In the genomic region with DNA sequence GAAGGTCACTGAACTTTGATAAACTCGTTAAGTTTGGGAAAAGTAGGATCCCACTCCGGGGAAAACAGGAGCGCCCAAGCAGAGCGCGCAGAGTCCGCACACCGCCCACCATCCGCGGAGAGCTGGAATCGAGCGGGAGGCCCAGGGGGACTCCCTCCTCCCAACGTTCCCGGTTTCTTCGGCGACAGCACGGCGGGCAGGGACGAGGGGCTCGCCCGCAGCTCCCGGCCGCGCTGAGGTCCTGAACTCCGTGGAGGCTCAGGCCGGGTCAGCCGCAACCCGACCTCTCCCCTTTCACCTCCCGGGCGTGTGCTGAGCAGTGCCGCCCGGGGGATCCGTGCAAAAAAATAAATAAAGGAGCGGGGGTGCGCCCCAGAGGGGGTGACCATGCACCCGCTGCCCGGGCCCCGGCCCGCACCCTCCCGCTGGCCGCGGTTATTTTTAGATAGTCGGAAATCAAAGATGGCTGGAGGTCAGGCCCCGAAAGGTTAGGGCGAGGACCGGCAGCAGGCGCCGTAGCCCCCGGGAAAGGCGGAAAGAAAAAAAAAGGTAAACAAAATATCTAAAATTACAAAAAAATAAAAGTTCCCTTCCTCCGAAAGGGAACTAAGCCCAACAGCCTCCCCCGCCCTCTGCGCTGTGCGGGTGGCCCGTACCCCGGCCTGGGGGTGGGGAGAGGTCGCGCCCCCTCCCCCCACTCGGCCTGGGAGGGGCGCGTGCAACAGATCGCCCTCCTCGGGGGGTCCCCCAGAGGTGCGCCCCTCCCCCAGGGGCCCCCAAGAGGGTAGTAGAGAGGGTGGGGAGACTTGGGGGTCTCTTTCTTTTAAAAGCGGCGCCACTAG, we compare ENCODE assay signal across 8 mouse cellular contexts. TPM values are rescaled to one million over a fixed set of nuclear protein-coding genes. Genes with fewer than 3 reads are reported as not detected.
DNase-seq lines count a peak whose midpoint lies in the region; ATAC-seq and TF ChIP-seq lines count a peak whose summit lies in the region.

No protein-coding gene starts in this region.

- peak; percentile 63 for DNase-seq in embryo, embryonic 10.5 days (ENCODE audit: low spot score)
- no peak for DNase-seq in liver, embryonic 14.5 days (ENCODE audit: low read depth in 3 of 3, low spot score in 3 of 3)
- DNase-seq in cerebellum, postnatal 4 days (ENCODE audit: low spot score in 2 of 2): no peak
- DNase-seq in right cerebral cortex, adult 2 months (ENCODE audit: low spot score in 2 of 2): no peak
- DNase-seq in kidney, postnatal 36 days: no peak
- DNase-seq in adipocyte (ENCODE audit: low spot score): no peak

- peak overlapping the region; percentile 95 for H3K27ac ChIP-seq in ES-Bruce4 (ENCODE audit: insufficient read depth, low read length)
- H3K27ac ChIP-seq in heart, embryonic 16.5 days (ENCODE audit: low read length): peak overlapping the region; percentile 77
- H3K27ac ChIP-seq in liver, embryonic 14.5 days: no peak overlapping the region; the same call in 1 of the 2 replicates

- no peaks in the 10 kb centered on the region for H3K9me3 ChIP-seq in ES-Bruce4 (replicated peaks; ENCODE audit: control insufficient read depth, insufficient read depth, low read length, poor library complexity, severe bottlenecking)
- H3K9me3 ChIP-seq in heart, embryonic 16.5 days (replicated peaks; ENCODE audit: control insufficient read depth, low read length): no peaks in the 10 kb centered on the region
- no peaks in the 10 kb centered on the region for H3K9me3 ChIP-seq in liver, embryonic 14.5 days (ENCODE audit: control insufficient read depth, low read length)

- TF ChIP-seq POLR2A in ES-Bruce4 (IDR thresholded peaks at IDR 0.05; ENCODE audit: insufficient read depth, low read length): no peak

- TF ChIP-seq CTCF in ES-Bruce4 (IDR thresholded peaks at IDR 0.05; ENCODE audit: low read depth, low read length): no peak
- TF ChIP-seq CTCF in liver, embryonic 14.5 days (IDR thresholded peaks at IDR 0.05; ENCODE audit: low read depth): no peak

- peaks cover 6% of the 10 kb centered on the region for H3K4me1 ChIP-seq in ES-Bruce4 (ENCODE audit: control insufficient read depth, insufficient read depth, low read length)
- H3K4me1 ChIP-seq in heart, embryonic 16.5 days (ENCODE audit: control insufficient read depth, insufficient read depth, low read length): peaks cover 8% of the 10 kb centered on the region; the same call in 1 of the 2 replicates
- H3K4me1 ChIP-seq in liver, embryonic 14.5 days (replicated peaks; ENCODE audit: control insufficient read depth in 2 of 2, insufficient read depth in 2 of 2, low read length in 1 of 2): no peaks in the 10 kb centered on the region

- H3K4me3 ChIP-seq in ES-Bruce4 (ENCODE audit: low read depth, low read length): peak overlapping the region; percentile 90
- H3K4me3 ChIP-seq in heart, embryonic 16.5 days (ENCODE audit: low read length): peak overlapping the region; percentile 64
- peak overlapping the region; percentile 50 to 53 for H3K4me3 ChIP-seq in liver, embryonic 14.5 days (ENCODE audit: insufficient read depth in 1 of 2, low read depth in 2 of 2, low read length in 2 of 2)

- H3K36me3 ChIP-seq in ES-Bruce4 (ENCODE audit: control insufficient read depth, insufficient read depth, low read length, poor library complexity, severe bottlenecking): 0 out of 2 replicates have a peak, but pooled peaks cover 2% of the 10 kb centered on the region
- no peaks in the 10 kb centered on the region for H3K36me3 ChIP-seq in heart, embryonic 16.5 days (ENCODE audit: control insufficient read depth, insufficient read depth)
- H3K36me3 ChIP-seq in liver, embryonic 14.5 days (replicated peaks; ENCODE audit: control insufficient read depth, insufficient read depth, low read depth): no peaks in the 10 kb centered on the region

- no peaks in the 10 kb centered on the region for H3K27me3 ChIP-seq in ES-Bruce4 (ENCODE audit: control insufficient read depth, insufficient read depth, low read length, poor library complexity, severe bottlenecking)
- H3K27me3 ChIP-seq in heart, embryonic 16.5 days (ENCODE audit: control insufficient read depth, insufficient read depth, low read length): peaks cover 67% of the 10 kb centered on the region
- peaks cover 63% of the 10 kb centered on the region for H3K27me3 ChIP-seq in liver, embryonic 14.5 days (ENCODE audit: control insufficient read depth, insufficient read depth, low read length)

- H3K9ac ChIP-seq in ES-Bruce4 (ENCODE audit: low read depth, poor library complexity, severe bottlenecking): peak overlapping the region; percentile 99
- peak overlapping the region; percentile 76 for H3K9ac ChIP-seq in heart, embryonic 16.5 days (ENCODE audit: low read length)
- no peak overlapping the region for H3K9ac ChIP-seq in liver, embryonic 14.5 days (replicated peaks)

- peak; percentile 45 for ATAC-seq in heart, embryonic 16.5 days (replicated peaks; ENCODE audit: extremely low read depth, insufficient read depth, low FRiP score)
- no peak for ATAC-seq in liver, embryonic 14.5 days (ENCODE audit: insufficient read depth)

- WGBS in heart, embryonic 16.5 days: under 1% methylated on average over 65 of the region's 65 CpGs
- WGBS in liver, embryonic 14.5 days (ENCODE audit: insufficient replicate concordance): 1% methylated on average over 65 of the region's 65 CpGs

- H3K4me2 ChIP-seq in heart, embryonic 16.5 days (ENCODE audit: low read depth, low read length): peak overlapping the region; percentile 86
- peak overlapping the region; percentile 34 for H3K4me2 ChIP-seq in liver, embryonic 14.5 days (ENCODE audit: low read depth)

- peak; percentile 80 for TF ChIP-seq EP300 in ES-Bruce4 (IDR thresholded peaks at IDR 0.05; ENCODE audit: insufficient read depth, low read depth, low read length)
- TF ChIP-seq EP300 in liver, embryonic 14.5 days (IDR thresholded peaks at IDR 0.05; ENCODE audit: low read depth): no peak

RNA-seq across cellular contexts. Expression of a gene that starts 1.8 kb away (rescaled TPM):
- polyA plus RNA-seq in ES-Bruce4 (2011; ENCODE audit: insufficient read depth, insufficient read length, low read depth, missing spikeins): 244 and 245 TPM in 2 replicates
- 0.76 and 0.92 TPM in 2 replicates for polyA plus RNA-seq in heart, embryonic 16.5 days (2015; fragmentation: Nextera tagmentation; extraction: Ambion mirVana)
- polyA plus RNA-seq in liver, embryonic 14.5 days (2012; rRNA removed): 1.9 TPM in 2 replicates
- 3.9 and 4.9 TPM in 2 replicates for polyA plus RNA-seq in liver, embryonic 14.5 days (2014; fragmentation: Nextera tagmentation; extraction: Ambion mirVana)

RNA-seq across cellular contexts. Expression of a gene that starts 23.7 kb away (rescaled TPM):
- polyA plus RNA-seq in ES-Bruce4 (2011; ENCODE audit: insufficient read depth, insufficient read length, low read depth, missing spikeins): 28.9 and 29.3 TPM in 2 replicates
- polyA plus RNA-seq in heart, embryonic 16.5 days (2015; fragmentation: Nextera tagmentation; extraction: Ambion mirVana): 11.4 and 12.5 TPM in 2 replicates
- 2.1 and 2.3 TPM in 2 replicates for polyA plus RNA-seq in liver, embryonic 14.5 days (2012; rRNA removed)
- 1.3 and 1.7 TPM in 2 replicates for polyA plus RNA-seq in liver, embryonic 14.5 days (2014; fragmentation: Nextera tagmentation; extraction: Ambion mirVana)

Comparison
In these comparisons a context has a peak if more than half of its experiments do, and no peak if none do; other contexts are left out.
1. RNA of a gene that starts 1.8 kb away (polyA plus RNA-seq): 244 to 245 TPM in ES-Bruce4; 1.9 to 4.9 TPM in liver, embryonic 14.5 days and 0.76 to 0.92 TPM in heart, embryonic 16.5 days; every median in the first group is over 10 times any median in the second.
2. Peak in every context shown above with its lines, with median percentiles within 50 percentile points of each other: H3K4me3 ChIP-seq.